Comparison of ENCODE assay signal across 22 mouse cellular contexts in genomic region chr7:56500438-56500837, GRCm38 (mm10).
DNase-seq lines count a peak whose midpoint lies in the region; ATAC-seq and TF ChIP-seq lines count a peak whose summit lies in the region.
"Had no signal": no experiment of that assay in that cellular context is flagged by ENCODE, and none has a peak within 500 bp of the region (broad histone marks: within the 10 kb centered on the region; RNA-seq: fewer than 3 reads in every experiment).

No protein-coding gene starts in this region.

- no peak overlapping the region for H3K9ac ChIP-seq in embryonic facial prominence, embryonic 13.5 days
- no peak overlapping the region for H3K9ac ChIP-seq in limb, embryonic 14.5 days (ENCODE audit: low read depth, low read length, severe bottlenecking)
- H3K9ac ChIP-seq: heart, embryonic 13.5 days; hindbrain, embryonic 14.5 days; intestine, embryonic 15.5 days; neural tube, embryonic 12.5 days had no signal

- H3K9me3 ChIP-seq in embryonic facial prominence, embryonic 13.5 days: no peaks in the 10 kb centered on the region
- H3K9me3 ChIP-seq in embryonic facial prominence, embryonic 10.5 days: no peaks in the 10 kb centered on the region
- H3K9me3 ChIP-seq in limb, embryonic 14.5 days (ENCODE audit: control insufficient read depth, low read length): no peaks in the 10 kb centered on the region
- H3K9me3 ChIP-seq in limb, embryonic 10.5 days (replicated peaks): no peaks in the 10 kb centered on the region
- H3K9me3 ChIP-seq: intestine, embryonic 15.5 days; neural tube, embryonic 12.5 days had no signal

- H3K4me1 ChIP-seq in embryonic facial prominence, embryonic 13.5 days: peaks cover 8% of the 10 kb centered on the region
- no peaks in the 10 kb centered on the region for H3K4me1 ChIP-seq in embryonic facial prominence, embryonic 10.5 days
- 0 out of 2 replicates have a peak, but pooled peaks cover 3% of the 10 kb centered on the region for H3K4me1 ChIP-seq in limb, embryonic 14.5 days (ENCODE audit: control insufficient read depth, insufficient read depth, low read length)
- H3K4me1 ChIP-seq in limb, embryonic 10.5 days: no peaks in the 10 kb centered on the region
- no peaks in the 10 kb centered on the region for H3K4me1 ChIP-seq in olfactory bulb, adult 2 months (ENCODE audit: control insufficient read depth, insufficient read depth, low read length)
- H3K4me1 ChIP-seq: intestine, embryonic 15.5 days; neural tube, embryonic 12.5 days had no signal

- peak overlapping the region; percentile 77 for H3K27ac ChIP-seq in embryonic facial prominence, embryonic 13.5 days
- no peak overlapping the region for H3K27ac ChIP-seq in embryonic facial prominence, embryonic 10.5 days (replicated peaks)
- H3K27ac ChIP-seq in limb, embryonic 14.5 days (replicated peaks; ENCODE audit: low read depth, low read length): no peak overlapping the region; the same call in 1 of the 2 replicates
- H3K27ac ChIP-seq in limb, embryonic 10.5 days: no peak overlapping the region
- peak overlapping the region; percentile 73 for H3K27ac ChIP-seq in olfactory bulb, adult 2 months (ENCODE audit: insufficient read depth, low read depth, low read length)
- H3K27ac ChIP-seq: heart, embryonic 13.5 days; hindbrain, embryonic 14.5 days; intestine, embryonic 15.5 days; left cerebral cortex, adult 2 months; neural tube, embryonic 12.5 days had no signal

- no peak overlapping the region for H3K4me2 ChIP-seq in embryonic facial prominence, embryonic 13.5 days
- H3K4me2 ChIP-seq in limb, embryonic 14.5 days (replicated peaks; ENCODE audit: low read depth, low read length, severe bottlenecking): no peak overlapping the region
- H3K4me2 ChIP-seq: heart, embryonic 13.5 days; hindbrain, embryonic 14.5 days; intestine, embryonic 15.5 days; neural tube, embryonic 12.5 days had no signal

- WGBS in embryonic facial prominence, embryonic 13.5 days: 61% methylated on average over 1 of the region's 1 CpGs
- WGBS in embryonic facial prominence, embryonic 10.5 days: 90% methylated on average over 1 of the region's 1 CpGs
- 88% methylated on average over 1 of the region's 1 CpGs for WGBS in limb, embryonic 14.5 days
- WGBS in limb, embryonic 10.5 days: 90% methylated on average over 1 of the region's 1 CpGs
- 17% methylated on average over 1 of the region's 1 CpGs for WGBS in olfactory bulb, adult 2 months

- no peaks in the 10 kb centered on the region for H3K36me3 ChIP-seq in embryonic facial prominence, embryonic 13.5 days
- no peaks in the 10 kb centered on the region for H3K36me3 ChIP-seq in embryonic facial prominence, embryonic 10.5 days (replicated peaks)
- H3K36me3 ChIP-seq in limb, embryonic 14.5 days (ENCODE audit: control insufficient read depth, insufficient read depth, low read length): no peaks in the 10 kb centered on the region
- H3K36me3 ChIP-seq in limb, embryonic 10.5 days: no peaks in the 10 kb centered on the region
- H3K36me3 ChIP-seq: heart, embryonic 13.5 days; intestine, embryonic 15.5 days; neural tube, embryonic 12.5 days had no signal

- no peak for DNase-seq in embryonic facial prominence, embryonic 10.5 days (ENCODE audit: low spot score)
- peak; percentile 38 for DNase-seq in limb, embryonic 14.5 days (ENCODE audit: low spot score)
- no peak for DNase-seq in limb, embryonic 10.5 days (ENCODE audit: low spot score)
- DNase-seq in brain, embryonic 18.5 days (ENCODE audit: low read depth, low spot score): peak; percentile 43
- no peak for DNase-seq in thymus, postnatal 14 days
- DNase-seq: adrenal gland, postnatal 14 days; cerebellum, adult 11-12 months; cerebellum, postnatal 10 days; gastrocnemius, postnatal 25 days; heart, adult 18-20 months; heart, postnatal 14 days; kidney, adult 8-10 months; kidney, postnatal 10 days; lung, postnatal 4 days; thymus, postnatal 36 days had no signal

- TF ChIP-seq CTCF in olfactory bulb, adult 2 months (IDR thresholded peaks at IDR 0.05; ENCODE audit: insufficient read depth, low read depth, low read length): no peak

- H3K4me3 ChIP-seq in embryonic facial prominence, embryonic 13.5 days: no peak overlapping the region
- no peak overlapping the region for H3K4me3 ChIP-seq in embryonic facial prominence, embryonic 10.5 days
- no peak overlapping the region for H3K4me3 ChIP-seq in limb, embryonic 14.5 days (replicated peaks; ENCODE audit: low read length)
- H3K4me3 ChIP-seq in limb, embryonic 10.5 days: no peak overlapping the region
- H3K4me3 ChIP-seq in olfactory bulb, adult 2 months (ENCODE audit: insufficient read depth, low read depth, low read length): no peak overlapping the region
- H3K4me3 ChIP-seq: heart, embryonic 13.5 days; intestine, embryonic 15.5 days; left cerebral cortex, adult 2 months; neural tube, embryonic 12.5 days had no signal

- no peak for ATAC-seq in embryonic facial prominence, embryonic 13.5 days (ENCODE audit: insufficient number of reproducible peaks, insufficient read depth, low FRiP score, low TSS enrichment, low read depth)
- no peak for ATAC-seq in limb, embryonic 14.5 days (ENCODE audit: low FRiP score, low read depth)
- ATAC-seq: intestine, embryonic 15.5 days had no signal

- no peak for TF ChIP-seq POLR2A in limb, embryonic 14.5 days (IDR thresholded peaks at IDR 0.05; ENCODE audit: borderline replicate concordance, extremely low read depth, insufficient read depth, insufficient read length)
- TF ChIP-seq POLR2A in olfactory bulb, adult 2 months (IDR thresholded peaks at IDR 0.05; ENCODE audit: insufficient read depth, low read depth, low read length): no peak

- no peaks in the 10 kb centered on the region for H3K27me3 ChIP-seq in embryonic facial prominence, embryonic 13.5 days
- no peaks in the 10 kb centered on the region for H3K27me3 ChIP-seq in embryonic facial prominence, embryonic 10.5 days (replicated peaks; ENCODE audit: low read depth, poor library complexity, severe bottlenecking)
- no peaks in the 10 kb centered on the region for H3K27me3 ChIP-seq in limb, embryonic 14.5 days (ENCODE audit: control insufficient read depth, insufficient read depth, low read length)
- H3K27me3 ChIP-seq in limb, embryonic 10.5 days (ENCODE audit: low read depth, poor library complexity, severe bottlenecking): no peaks in the 10 kb centered on the region
- H3K27me3 ChIP-seq: heart, embryonic 13.5 days; intestine, embryonic 15.5 days; neural tube, embryonic 12.5 days had no signal

Comparison
In these comparisons a context has a peak if more than half of its experiments do, and no peak if none do; other contexts are left out.
1. H3K27ac ChIP-seq: peak in embryonic facial prominence, embryonic 13.5 days (single experiment) and olfactory bulb, adult 2 months (single experiment); none in embryonic facial prominence, embryonic 10.5 days (single experiment), limb, embryonic 14.5 days (single experiment) and limb, embryonic 10.5 days (single experiment).
2. DNase-seq: peak in limb, embryonic 14.5 days (single experiment) and brain, embryonic 18.5 days (single experiment); none in embryonic facial prominence, embryonic 10.5 days (single experiment), limb, embryonic 10.5 days (single experiment) and thymus, postnatal 14 days (single experiment).